Mouse (Mus musculus) cerebellum, adult 2 months (tissue): ENCODE results near the gene Kap.

ENCODE experiments used
- CTCF ChIP-seq: fragments of 200-500 bp; IDR thresholded peaks from 2 replicates; pipeline ENCODE4 v1.5.1; 2011; ENCODE audit warnings: low read depth, mild to moderate bottlenecking, control low read depth, low read length, moderate library complexity, borderline replicate concordance; ENCODE audit not compliant: insufficient read depth
- POLR2A ChIP-seq: fragments of 200-500 bp; IDR thresholded peaks from 2 replicates; pipeline ENCODE4 v1.6.1; 2011; ENCODE audit warnings: low read length, control low read depth, borderline replicate concordance; ENCODE audit not compliant: insufficient read depth

GRCm38 (mm10) chr6:133855871-133856270, 2.3 kb upstream of the Kap start:
- no peak for TF ChIP-seq POLR2A
- TF ChIP-seq CTCF = no peak
